Comparison of ENCODE assay signal across 17 mouse cellular contexts in genomic region chr7:117317362-117317761, GRCm38 (mm10).
DNase-seq lines count a peak whose midpoint lies in the region; ATAC-seq lines count a peak whose summit lies in the region.
"Had no signal": no experiment of that assay in that cellular context is flagged by ENCODE, and none has a peak within 500 bp of the region (broad histone marks: within the 10 kb centered on the region; RNA-seq: fewer than 3 reads in every experiment).

No protein-coding gene starts in this region.

- DNase-seq in forebrain, embryonic 10.5 days (ENCODE audit: extremely low spot score, low spot score), result no peak
- peak; percentile 75 for DNase-seq in brain, adult 2 months (ENCODE audit: low read depth, low spot score)
- DNase-seq in left cerebral cortex, postnatal 25 days (ENCODE audit: low spot score in 2 of 2), result peak; percentile 20 to 67
- DNase-seq in layer of hippocampus, postnatal 36 days, result no peak
- no peak for DNase-seq in gastrocnemius, postnatal 25 days
- DNase-seq: cerebellum, adult 8-10 months; kidney, postnatal 14 days; lung, postnatal 14 days had no signal

- H3K27ac ChIP-seq in forebrain, embryonic 16.5 days (ENCODE audit: low read length), result no peak overlapping the region
- no peak overlapping the region for H3K27ac ChIP-seq in forebrain, embryonic 10.5 days
- H3K27ac ChIP-seq: hindbrain, embryonic 13.5 days; limb, embryonic 12.5 days; liver, embryonic 14.5 days; midbrain, embryonic 10.5 days; neural tube, embryonic 15.5 days had no signal

- no peaks in the 10 kb centered on the region for H3K27me3 ChIP-seq in forebrain, embryonic 16.5 days (replicated peaks; ENCODE audit: control insufficient read depth, insufficient read depth, low read length)
- H3K27me3 ChIP-seq in forebrain, embryonic 10.5 days (ENCODE audit: poor library complexity, severe bottlenecking), result no peaks in the 10 kb centered on the region
- H3K27me3 ChIP-seq: hindbrain, embryonic 13.5 days; limb, embryonic 12.5 days; neural tube, embryonic 15.5 days had no signal

- H3K9ac ChIP-seq in forebrain, embryonic 16.5 days (replicated peaks; ENCODE audit: low read depth, low read length), result no peak overlapping the region
- H3K9ac ChIP-seq: hindbrain, embryonic 13.5 days; limb, embryonic 12.5 days; liver, embryonic 14.5 days; neural tube, embryonic 15.5 days had no signal

- intact Hi-C loops in left cerebral cortex, postnatal 25 days (cut with DNase I), result no loop called here

- no peaks in the 10 kb centered on the region for H3K9me3 ChIP-seq in forebrain, embryonic 16.5 days (ENCODE audit: control insufficient read depth, low read length)
- no peaks in the 10 kb centered on the region for H3K9me3 ChIP-seq in forebrain, embryonic 10.5 days
- H3K9me3 ChIP-seq: hindbrain, embryonic 13.5 days; limb, embryonic 12.5 days; midbrain, embryonic 10.5 days; neural tube, embryonic 15.5 days had no signal

- ATAC-seq in forebrain, embryonic 16.5 days, result peak; percentile 40; the same call in 1 of the 2 replicates
- ATAC-seq in frontal cortex, adult (ENCODE audit: low TSS enrichment), result peak; percentile 77
- ATAC-seq in megakaryocyte progenitor cell, adult 5-6 weeks (replicated peaks; ENCODE audit: poor library complexity), result no peak
- ATAC-seq: intestine, postnatal 0 days had no signal

- 47% methylated on average over 2 of the region's 2 CpGs for WGBS in forebrain, embryonic 16.5 days
- WGBS in forebrain, embryonic 10.5 days, result 90% methylated on average over 2 of the region's 2 CpGs

- H3K4me2 ChIP-seq in forebrain, embryonic 16.5 days (ENCODE audit: low read length), result no peak overlapping the region
- H3K4me2 ChIP-seq: hindbrain, embryonic 13.5 days; limb, embryonic 12.5 days; neural tube, embryonic 15.5 days had no signal

- no peak overlapping the region for H3K4me3 ChIP-seq in forebrain, embryonic 16.5 days (replicated peaks; ENCODE audit: low read length)
- no peak overlapping the region for H3K4me3 ChIP-seq in forebrain, embryonic 10.5 days
- H3K4me3 ChIP-seq: hindbrain, embryonic 13.5 days; limb, embryonic 12.5 days; midbrain, embryonic 10.5 days; neural tube, embryonic 15.5 days had no signal

- no peaks in the 10 kb centered on the region for H3K36me3 ChIP-seq in forebrain, embryonic 16.5 days (ENCODE audit: control insufficient read depth, insufficient read depth)
- H3K36me3 ChIP-seq in forebrain, embryonic 10.5 days (replicated peaks), result no peaks in the 10 kb centered on the region
- H3K36me3 ChIP-seq: hindbrain, embryonic 13.5 days; limb, embryonic 12.5 days; midbrain, embryonic 10.5 days; neural tube, embryonic 15.5 days had no signal

- H3K4me1 ChIP-seq in forebrain, embryonic 16.5 days (replicated peaks; ENCODE audit: control insufficient read depth, insufficient read depth, low read length), result peaks cover 8% of the 10 kb centered on the region
- H3K4me1 ChIP-seq in forebrain, embryonic 10.5 days, result peaks cover 8% of the 10 kb centered on the region
- H3K4me1 ChIP-seq: limb, embryonic 12.5 days; midbrain, embryonic 10.5 days had no signal

Comparison
In these comparisons a context has a peak if more than half of its experiments do, and no peak if none do; other contexts are left out.
1. DNase-seq: peak in brain, adult 2 months (single experiment) and left cerebral cortex, postnatal 25 days (2 of 2); none in forebrain, embryonic 10.5 days (single experiment), layer of hippocampus, postnatal 36 days (0 of 2) and gastrocnemius, postnatal 25 days (single experiment).